Mouse (Mus musculus) heart, adult 2 months (tissue): ENCODE data around the gene Papola. TPM values are rescaled to one million over a fixed set of nuclear protein-coding genes. Genes with fewer than 3 reads are reported as not detected.

Source experiments
- DNase-seq, 2 experiments: peaks; one replicate each; pipeline ENCODE4 v3.0.0; 2021
- H3K27ac ChIP-seq: fragments of 200-600 bp; 2 replicates; pipeline ENCODE4 v1.8.1; 2022
- H3K27me3 ChIP-seq: fragments of 200-500 bp; 2 replicates; pipeline ENCODE4 v1.6.1; 2012; ENCODE audit warnings: mild to moderate bottlenecking, low read length, inconsistent platforms, mixed read lengths; ENCODE audit not compliant: control insufficient read depth, insufficient read depth
- H3K36me3 ChIP-seq: fragments of 200-500 bp; 2 replicates; pipeline ENCODE4 v1.6.1; 2012; ENCODE audit warnings: low read length, inconsistent platforms; ENCODE audit not compliant: control insufficient read depth, insufficient read depth
- H3K4me1 ChIP-seq: fragments of 200-500 bp; 2 replicates; pipeline ENCODE4 v1.6.1; 2011; ENCODE audit warnings: low read length; ENCODE audit not compliant: control insufficient read depth, insufficient read depth
- H3K4me3 ChIP-seq: fragments of 200-600 bp; 2 replicates; pipeline ENCODE4 v1.8.1; 2022
- H3K79me2 ChIP-seq: fragments of 200-500 bp; replicated peaks from 2 replicates; pipeline ENCODE4 v1.6.1; 2012; ENCODE audit warnings: mild to moderate bottlenecking, inconsistent platforms, low read length, moderate library complexity, mixed read lengths; ENCODE audit not compliant: control insufficient read depth, insufficient read depth
- H3K9ac ChIP-seq: fragments of 200-500 bp; 2 replicates; pipeline ENCODE4 v1.6.1; 2012; ENCODE audit warnings: low read depth, mild to moderate bottlenecking, control low read depth, inconsistent platforms, low read length, mixed read lengths
- CTCF ChIP-seq: fragments of 200-600 bp; IDR thresholded peaks from 2 replicates; pipeline ENCODE4 v1.8.1; 2022; ENCODE audit warnings: antibody characterized with exemption, mild to moderate bottlenecking, moderate library complexity
- EP300 ChIP-seq: fragments of 200-500 bp; IDR thresholded peaks from 2 replicates; pipeline ENCODE4 v1.6.1; 2011; ENCODE audit warnings: low read depth, low read length, control low read depth; ENCODE audit not compliant: insufficient read depth
- POLR2A ChIP-seq: fragments of 200-500 bp; IDR thresholded peaks from 2 replicates; pipeline ENCODE4 v1.6.1; 2011; ENCODE audit warnings: mild to moderate bottlenecking, low read depth, low read length, control low read depth; ENCODE audit not compliant: insufficient read depth
- WGBS: fragments of 180-500 bp; shearing (Covaris S2); methylation state at CpG from one replicate; pipeline ENCODE4 v1.1.7; 2018; 5-methylcytosine and 5-hydroxymethylcytosine counted together
- intact Hi-C: fragments of 180-260 bp; cut with DNase I; formaldehyde crosslinking; loops from one replicate; pipeline ENCODE4 v1.15.1; 2025
- polyA plus RNA-seq: library from polyadenylated mRNA; depleted of rRNA; stranded (reverse); fragments of >200 nt; gene quantifications from 2 replicates; pipeline ENCODE4 v1.2.3, GENCODE M21; 2012
- total RNA-seq, 2 experiments: library from RNA; stranded (reverse); gene quantifications; 2 replicates each; pipeline ENCODE4 v1.2.3; 2021

Papola gene
- total and polyA plus RNA-seq, 3 experiments: 35.3 to 127 (median 124) TPM

DNA sequence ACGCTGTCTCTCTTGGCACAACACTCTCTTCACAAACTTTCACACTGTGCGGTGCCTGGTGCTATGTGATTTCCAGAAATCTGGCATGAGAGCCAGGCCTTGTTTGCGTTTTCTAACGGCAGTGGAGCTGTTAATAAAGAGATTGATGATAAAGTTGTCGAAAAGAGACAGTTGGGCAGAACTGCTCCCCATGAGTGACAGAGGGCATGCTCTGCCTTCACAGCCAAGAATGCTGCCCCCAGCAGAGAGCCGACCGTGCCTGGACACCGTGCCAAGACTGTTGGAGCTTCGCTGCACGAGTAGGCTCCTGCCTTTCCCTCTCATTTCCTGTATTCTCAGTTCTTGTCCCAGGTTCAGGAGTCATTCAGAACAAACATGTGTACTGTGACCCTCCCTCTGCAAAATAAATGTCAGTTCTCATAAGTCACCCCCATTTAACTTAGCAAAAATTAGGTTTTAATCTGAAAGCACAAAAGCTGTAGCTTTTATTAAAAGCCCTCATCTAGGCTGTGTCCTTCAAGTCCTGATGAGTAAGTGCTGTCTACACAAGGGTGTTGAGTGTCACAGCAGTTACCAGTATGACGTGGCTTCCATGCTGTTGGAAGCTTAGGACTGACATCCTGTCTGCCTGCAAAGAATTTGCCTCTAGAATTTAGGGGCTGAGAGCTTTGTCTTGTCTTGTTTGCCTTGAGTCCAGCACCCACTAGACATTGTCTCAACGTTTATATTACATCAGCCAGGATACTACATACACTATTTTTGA is 58.9 kb downstream of the Papola start:
- no peaks in the 10 kb centered on the region for H3K79me2 ChIP-seq
- 24% methylated on average over 12 of the region's 12 CpGs for WGBS
- intact Hi-C loops: no loop called here
- H3K27ac ChIP-seq: no peak overlapping the region
- H3K4me3 ChIP-seq: no peak overlapping the region
- TF ChIP-seq POLR2A: no peak
- H3K4me1 ChIP-seq: no peaks in the 10 kb centered on the region
- peak; percentile 40 to 41 for DNase-seq
- no peaks in the 10 kb centered on the region for H3K36me3 ChIP-seq
- H3K27me3 ChIP-seq: no peaks in the 10 kb centered on the region
- no peak overlapping the region for H3K9ac ChIP-seq

GRCm38 (mm10) chr12:105844406-105844805 is 59.9 kb downstream of the Papola start:
- Histone ChIP-seq H3K4me3 (no peak overlapping the region), H3K79me2 (no peaks in the 10 kb centered on the region), H3K4me1 (no peaks in the 10 kb centered on the region), H3K9ac (no peak overlapping the region), H3K27ac (no peak overlapping the region), H3K27me3 (no peaks in the 10 kb centered on the region), H3K36me3 (no peaks in the 10 kb centered on the region)
- 63% methylated on average over 4 of the region's 4 CpGs for WGBS
- TF ChIP-seq EP300: no peak
- TF ChIP-seq CTCF: no peak
- no peak for TF ChIP-seq POLR2A
- DNase-seq: peak in 1 of 2 experiments; percentile 9
- intact Hi-C loops: no loop called here

GRCm38 (mm10) chr12:105849102-105849501 is 64.6 kb downstream of the Papola start:
- intact Hi-C loops: no loop called here
- no peaks in the 10 kb centered on the region for H3K79me2 ChIP-seq
- WGBS: 53% methylated on average over 8 of the region's 8 CpGs
- H3K36me3 ChIP-seq: no peaks in the 10 kb centered on the region
- no peak for DNase-seq
- no peaks in the 10 kb centered on the region for H3K27me3 ChIP-seq
- no peak overlapping the region for H3K27ac ChIP-seq
- H3K4me3 ChIP-seq: no peak overlapping the region
- no peaks in the 10 kb centered on the region for H3K4me1 ChIP-seq
- TF ChIP-seq CTCF: no peak
- TF ChIP-seq EP300: no peak
- no peak for TF ChIP-seq POLR2A
- H3K9ac ChIP-seq: no peak overlapping the region

DNA sequence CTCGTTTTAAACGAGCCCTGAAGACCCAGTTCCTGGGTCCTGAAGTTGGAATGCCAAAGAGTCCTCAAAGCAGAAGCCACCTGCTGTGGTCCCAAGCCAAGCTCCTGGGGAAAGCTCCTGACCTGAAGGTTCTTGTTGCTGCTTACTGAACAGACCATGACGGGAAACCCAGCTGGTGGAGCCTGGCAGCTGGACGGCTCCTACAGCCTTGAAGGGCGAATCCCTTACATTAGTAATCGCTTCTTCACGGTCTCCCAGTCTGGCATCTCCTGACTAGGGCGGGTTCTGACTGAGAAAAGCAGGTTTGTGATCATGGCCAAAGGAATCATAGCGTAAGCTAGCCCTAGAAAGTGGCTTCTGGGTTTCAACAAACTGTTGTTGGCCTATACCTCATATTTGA is 66.2 kb downstream of the Papola start:
- Histone ChIP-seq H3K27me3 (no peaks in the 10 kb centered on the region), H3K36me3 (no peaks in the 10 kb centered on the region), H3K4me3 (no peak overlapping the region), H3K9ac (no peak overlapping the region), H3K27ac (no peak overlapping the region), H3K79me2 (no peaks in the 10 kb centered on the region), H3K4me1 (no peaks in the 10 kb centered on the region)
- 81% methylated on average over 9 of the region's 9 CpGs for WGBS
- TF ChIP-seq EP300: no peak
- intact Hi-C loops: no loop called here
- no peak for DNase-seq

- intact Hi-C loops: no loop called here
- no peak overlapping the region for H3K27ac ChIP-seq
- H3K4me1 ChIP-seq: no peaks in the 10 kb centered on the region
- no peaks in the 10 kb centered on the region for H3K79me2 ChIP-seq
- WGBS: 51% methylated on average over 7 of the region's 7 CpGs
- no peak overlapping the region for H3K9ac ChIP-seq
- no peak overlapping the region for H3K4me3 ChIP-seq
- H3K36me3 ChIP-seq: no peaks in the 10 kb centered on the region
- no peak for TF ChIP-seq EP300
- no peak for TF ChIP-seq CTCF
- no peak for TF ChIP-seq POLR2A
- H3K27me3 ChIP-seq: no peaks in the 10 kb centered on the region
- DNase-seq: no peak
Measured at GRCm38 (mm10) chr12:105852798-105853197, 68.3 kb downstream of the Papola start.

DNA sequence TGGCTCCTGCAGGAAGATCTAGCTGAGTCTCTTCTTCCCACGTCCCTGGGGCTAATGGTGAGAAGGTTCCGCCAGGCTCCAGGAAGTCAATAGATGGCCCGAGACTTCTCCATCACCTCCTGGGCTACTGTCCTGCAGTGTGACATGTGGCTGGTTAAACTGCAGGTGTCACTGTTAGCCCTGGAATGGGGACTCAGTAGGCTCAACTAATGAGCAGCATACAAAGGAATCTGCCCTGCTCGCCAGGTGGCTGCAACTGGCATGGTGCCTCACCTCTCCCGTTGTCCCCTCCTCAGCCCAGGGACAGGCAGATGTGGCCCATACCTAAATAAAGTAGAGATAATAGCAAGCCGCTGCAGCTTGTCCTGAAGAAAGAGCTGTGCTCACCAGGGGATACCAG is 70.1 kb downstream of the Papola start:
- Histone ChIP-seq H3K27me3 (no peaks in the 10 kb centered on the region), H3K36me3 (no peaks in the 10 kb centered on the region), H3K9ac (no peak overlapping the region), H3K4me1 (no peaks in the 10 kb centered on the region), H3K4me3 (no peak overlapping the region), H3K27ac (no peak overlapping the region), H3K79me2 (no peaks in the 10 kb centered on the region)
- 22% methylated on average over 6 of the region's 6 CpGs for WGBS
- TF ChIP-seq EP300 (no peak), CTCF (peak; percentile 63)
- intact Hi-C loops: loop anchor here (5.0 kb wide), 1 partner anchor 108 kb away; no protein-coding TSS in a partner anchor
- peak in 1 of 2 experiments; percentile 29 for DNase-seq
